Mouse (Mus musculus) small intestine, adult 2 months (tissue): ENCODE measurements around the gene Ppfibp2.

Source experiments
- CTCF ChIP-seq: fragments of 200-500 bp; IDR thresholded peaks from 2 replicates; pipeline ENCODE4 v1.5.1; 2012; ENCODE audit warnings: low read depth, mild to moderate bottlenecking, control low read depth, inconsistent platforms, low read length, moderate library complexity, mixed read lengths; ENCODE audit not compliant: insufficient replicate concordance, insufficient read length; ENCODE audit errors: extremely low read depth
- POLR2A ChIP-seq: fragments of 200-500 bp; IDR thresholded peaks from 2 replicates; pipeline ENCODE4 v1.6.1; 2012; ENCODE audit warnings: low read depth, mild to moderate bottlenecking, control low read depth, inconsistent platforms, low read length, moderate library complexity

DNA sequence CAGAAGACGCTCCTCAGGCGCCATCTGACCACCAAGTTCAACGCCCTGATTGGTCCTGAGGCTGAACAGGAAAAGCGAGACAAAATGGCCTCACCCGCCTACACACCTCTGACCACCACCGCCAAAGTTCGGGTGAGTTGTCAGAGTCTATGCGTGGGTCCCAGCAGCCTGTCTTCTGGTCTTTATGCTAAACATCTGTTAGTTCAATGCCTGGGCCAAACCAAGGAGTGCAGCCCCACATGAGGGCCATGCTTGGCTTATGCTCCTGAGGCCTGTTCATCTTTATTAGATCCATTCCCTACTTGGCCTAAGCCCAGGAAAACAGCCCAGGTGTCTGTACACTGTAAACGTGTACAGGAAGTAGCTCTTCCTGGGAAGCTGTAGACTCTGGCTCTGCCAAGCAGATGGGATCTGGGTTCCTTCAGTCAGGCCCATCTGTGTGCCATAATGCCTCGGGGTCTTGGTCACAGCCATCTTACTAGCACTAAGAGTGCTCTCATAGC, 148.0 kb downstream of the Ppfibp2 start:
- TF ChIP-seq CTCF = no peak
- TF ChIP-seq POLR2A = no peak
